Mouse (Mus musculus) hindbrain, embryonic 10.5 days (tissue): ENCODE measurements around the gene Ehd1. TPM values are rescaled to one million over a fixed set of nuclear protein-coding genes. Genes with fewer than 3 reads are reported as not detected.

Source experiments
- DNase-seq: peaks from one replicate; pipeline ENCODE4 v3.0.0-alpha.2; 2017; ENCODE audit warnings: low spot score
- H3K27ac ChIP-seq: fragments of 300-500 bp; sonication (generic); 2 replicates; pipeline ENCODE4 v1.5.1; 2016; ENCODE audit warnings: mild to moderate bottlenecking, moderate library complexity
- H3K27me3 ChIP-seq: fragments of 300-500 bp; sonication (generic); 2 replicates; pipeline ENCODE4 v1.6.1; 2016; ENCODE audit warnings: mild to moderate bottlenecking; ENCODE audit not compliant: poor library complexity, insufficient read depth, severe bottlenecking
- H3K36me3 ChIP-seq: fragments of 300-500 bp; sonication (generic); 2 replicates; pipeline ENCODE4 v1.6.1; 2016; ENCODE audit warnings: mild to moderate bottlenecking, moderate library complexity
- H3K4me1 ChIP-seq: fragments of 300-500 bp; sonication (generic); replicated peaks from 2 replicates; pipeline ENCODE4 v1.6.1; 2016; ENCODE audit warnings: mild to moderate bottlenecking
- H3K4me3 ChIP-seq: fragments of 300-500 bp; sonication (generic); 2 replicates; pipeline ENCODE4 v1.5.1; 2016; ENCODE audit warnings: mild to moderate bottlenecking, moderate library complexity
- H3K9me3 ChIP-seq: fragments of 300-500 bp; sonication (generic); 2 replicates; pipeline ENCODE4 v1.6.1; 2016; ENCODE audit warnings: mild to moderate bottlenecking, moderate library complexity
- WGBS: fragments of 180-500 bp; shearing (Covaris S2); methylation state at CpG from one replicate; pipeline ENCODE4 v1.1.7; 2016; 5-methylcytosine and 5-hydroxymethylcytosine counted together
- microRNA counts: library from miRNA; unstranded; fragments of <30 nt; microRNA quantifications from one replicate; lab custom pipeline; 2017
- polyA plus RNA-seq: library from polyadenylated mRNA; unstranded; fragments of >200 nt; fragmentation: Nextera tagmentation; extraction: Ambion mirVana; gene quantifications from 2 replicates; pipeline ENCODE4 v1.2.1, GENCODE M21; 2016

The Ehd1 gene
- polyA plus RNA-seq, 1 experiment from 2014 or later: 103 TPM

DNA sequence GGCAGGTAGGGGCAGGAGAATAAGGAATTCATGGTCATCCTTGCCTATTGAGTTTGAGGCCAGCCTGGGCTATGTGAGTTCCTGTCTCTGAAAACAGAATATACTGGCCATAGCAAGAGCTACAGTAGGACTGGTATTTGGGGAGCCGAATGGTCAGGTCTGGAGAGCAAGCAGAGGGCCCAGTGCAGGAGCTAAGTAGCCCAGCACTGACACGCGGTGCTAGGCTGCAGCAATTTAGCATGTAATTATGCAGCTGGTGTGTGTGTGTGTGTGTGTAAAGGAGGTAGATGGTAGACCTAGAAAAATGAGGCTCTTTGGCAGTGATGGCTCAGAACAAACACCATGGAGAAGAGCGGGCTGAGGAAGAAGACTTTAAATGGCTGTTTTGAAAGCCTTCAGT is 71.1 kb downstream of the Ehd1 start:
- 94% methylated on average over 4 of the region's 4 CpGs for WGBS
- Histone ChIP-seq H3K4me3 (no peak overlapping the region), H3K36me3 (peaks cover 69% of the 10 kb centered on the region), H3K27me3 (no peaks in the 10 kb centered on the region), H3K4me1 (peaks cover 38% of the 10 kb centered on the region), H3K27ac (no peak overlapping the region; the same call in 1 of the 2 replicates), H3K9me3 (no peaks in the 10 kb centered on the region)
- DNase-seq: no peak

- H3K27ac ChIP-seq: peak overlapping the region; percentile 66
- peaks cover 69% of the 10 kb centered on the region for H3K36me3 ChIP-seq
- WGBS: 46% methylated on average over 9 of the region's 9 CpGs
- no peaks in the 10 kb centered on the region for H3K27me3 ChIP-seq
- H3K4me1 ChIP-seq: peaks cover 31% of the 10 kb centered on the region
- H3K9me3 ChIP-seq: no peaks in the 10 kb centered on the region
- no peak overlapping the region for H3K4me3 ChIP-seq
- DNase-seq: peak; percentile 41
Measured at GRCm38 (mm10) chr19:6348717-6349116, 72.2 kb downstream of the Ehd1 start.

DNA sequence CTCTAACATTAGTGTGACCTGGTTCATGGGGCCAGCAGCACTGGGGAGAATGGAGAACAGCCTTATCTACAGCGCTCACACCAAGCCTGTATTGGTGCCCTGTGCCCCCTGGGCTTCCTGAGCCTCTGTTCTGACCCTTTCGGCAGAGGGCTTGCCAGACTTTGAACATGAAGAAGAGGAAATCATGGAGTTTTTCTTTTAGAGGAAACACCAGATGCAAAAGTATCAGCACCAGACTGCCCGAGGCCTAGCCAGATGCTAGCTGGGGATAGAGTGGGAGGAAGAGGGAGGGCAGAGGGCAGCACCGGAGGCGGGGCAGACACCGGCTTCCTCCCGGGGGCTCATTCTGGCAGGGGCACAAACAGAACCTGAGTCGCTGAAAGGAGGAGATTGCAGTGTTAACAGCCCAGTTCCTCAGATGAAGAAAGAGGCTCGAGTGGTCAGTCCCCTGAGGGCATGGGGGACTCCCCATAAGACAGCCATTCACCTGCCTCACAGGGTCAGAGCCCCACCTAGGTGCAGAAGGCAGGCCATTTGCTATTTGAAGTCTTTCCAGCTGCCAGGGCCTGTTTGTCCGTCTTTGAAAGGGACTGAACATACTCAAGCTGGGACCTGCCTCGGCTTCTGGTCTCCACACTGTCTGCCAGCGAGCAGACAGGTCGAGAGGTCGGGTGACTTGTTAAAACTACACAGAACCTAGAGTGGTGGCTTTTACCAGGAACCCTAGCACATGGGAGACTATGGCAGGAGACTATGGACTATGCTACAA is 72.9 kb downstream of the Ehd1 start:
- peak; percentile 50 for DNase-seq

More for the DNA sequence above, 72.9 kb downstream of the Ehd1 start:
- Histone ChIP-seq H3K27me3 (no peaks in the 10 kb centered on the region), H3K27ac (peak overlapping the region; percentile 66), H3K4me3 (0 out of 2 replicates have a peak overlapping the region, but pooled peaks have one; percentile 0), H3K9me3 (no peaks in the 10 kb centered on the region), H3K36me3 (peaks cover 69% of the 10 kb centered on the region), H3K4me1 (peaks cover 31% of the 10 kb centered on the region)
- 32% methylated on average over 14 of the region's 14 CpGs for WGBS

MicroRNAs encoded within 50 kb of the gene (microRNA counts, 519-probe panel; counts per million panel counts)
- 1,255 counts per million, percentile 77 among the panel's probes with 10 or more counts for microRNA mmu-miR-192 (lab: Ali Mortazavi, UCI)

Other genes starting within 250 kb of the Ehd1 start
- gene Syvn1, start 230.1 kb upstream of the Ehd1 start, polyA plus RNA-seq: 37.0 and 39.2 TPM in 2 replicates
- gene Mrpl49, start 218.9 kb upstream of the Ehd1 start, polyA plus RNA-seq: 77.8 and 81.7 TPM in 2 replicates
- gene Fau, start 218.9 kb upstream of the Ehd1 start, polyA plus RNA-seq: 764 and 815 TPM in 2 replicates
- 38.3 and 41.9 TPM in 2 replicates for gene Znhit2, start 215.5 kb upstream of the Ehd1 start, polyA plus RNA-seq
- 37.2 and 41.3 TPM in 2 replicates for gene Tm7sf2, start 208.4 kb upstream of the Ehd1 start, polyA plus RNA-seq
- 70.2 and 74.9 TPM in 2 replicates for gene Vps51, start 199.5 kb upstream of the Ehd1 start, polyA plus RNA-seq
- not detected in 2 replicates for gene Tmem262, start 196.7 kb upstream of the Ehd1 start, polyA plus RNA-seq
- 2.4 and 2.6 TPM in 2 replicates for gene Gm28374, start 194.5 kb upstream of the Ehd1 start, polyA plus RNA-seq
- 79.2 and 87.1 TPM in 2 replicates for gene Zfpl1, start 191.8 kb upstream of the Ehd1 start, polyA plus RNA-seq
- 57.7 and 65.4 TPM in 2 replicates for gene Cdca5, start 191.7 kb upstream of the Ehd1 start, polyA plus RNA-seq
- 0.38 and 0.83 TPM in 2 replicates for gene AC131692.1, start 182.3 kb upstream of the Ehd1 start, polyA plus RNA-seq
- 0.64 and 0.90 TPM in 2 replicates for gene Naaladl1, start 170.9 kb upstream of the Ehd1 start, polyA plus RNA-seq
- gene Sac3d1, start 158.1 kb upstream of the Ehd1 start, polyA plus RNA-seq: 70.0 and 70.1 TPM in 2 replicates
- gene Snx15, start 148.4 kb upstream of the Ehd1 start, polyA plus RNA-seq: 27.0 and 35.1 TPM in 2 replicates
- gene Batf2, start 135.7 kb upstream of the Ehd1 start, polyA plus RNA-seq: 0.09 TPM in 1 of 2 replicates, not detected in the other
- gene Arl2, start 135.2 kb upstream of the Ehd1 start, polyA plus RNA-seq: 125 and 130 TPM in 2 replicates
- gene Majin, start 92.3 kb upstream of the Ehd1 start, polyA plus RNA-seq: 0.12 TPM in 1 of 2 replicates, not detected in the other
- 0.57 TPM in 1 of 2 replicates, not detected in the other for gene Gpha2, start 50.3 kb upstream of the Ehd1 start, polyA plus RNA-seq
- 37.8 and 53.8 TPM in 2 replicates for gene Ppp2r5b, start 40.9 kb upstream of the Ehd1 start, polyA plus RNA-seq
- gene Atg2a, start 35.1 kb upstream of the Ehd1 start, polyA plus RNA-seq: 10.3 and 14.9 TPM in 2 replicates
- gene Cdc42bpg, start 29.7 kb downstream of the Ehd1 start, polyA plus RNA-seq: 0.29 and 0.37 TPM in 2 replicates
- 125 and 129 TPM in 2 replicates for gene Men1, start 58.3 kb downstream of the Ehd1 start, polyA plus RNA-seq
- gene Map4k2, start 64.4 kb downstream of the Ehd1 start, polyA plus RNA-seq: 13.1 and 14.7 TPM in 2 replicates
- 198 and 221 TPM in 2 replicates for gene Sf1, start 87.0 kb downstream of the Ehd1 start, polyA plus RNA-seq
- 1.3 and 1.9 TPM in 2 replicates for gene Pygm, start 107.7 kb downstream of the Ehd1 start, polyA plus RNA-seq
- gene Rasgrp2, start 122.6 kb downstream of the Ehd1 start, polyA plus RNA-seq: 20.5 and 20.7 TPM in 2 replicates
- 4.4 and 13.2 TPM in 2 replicates for gene Nrxn2, start 142.0 kb downstream of the Ehd1 start, polyA plus RNA-seq